Mouse (Mus musculus): ENCODE data around the gene Acvr1.

The Acvr1 gene

DNA sequence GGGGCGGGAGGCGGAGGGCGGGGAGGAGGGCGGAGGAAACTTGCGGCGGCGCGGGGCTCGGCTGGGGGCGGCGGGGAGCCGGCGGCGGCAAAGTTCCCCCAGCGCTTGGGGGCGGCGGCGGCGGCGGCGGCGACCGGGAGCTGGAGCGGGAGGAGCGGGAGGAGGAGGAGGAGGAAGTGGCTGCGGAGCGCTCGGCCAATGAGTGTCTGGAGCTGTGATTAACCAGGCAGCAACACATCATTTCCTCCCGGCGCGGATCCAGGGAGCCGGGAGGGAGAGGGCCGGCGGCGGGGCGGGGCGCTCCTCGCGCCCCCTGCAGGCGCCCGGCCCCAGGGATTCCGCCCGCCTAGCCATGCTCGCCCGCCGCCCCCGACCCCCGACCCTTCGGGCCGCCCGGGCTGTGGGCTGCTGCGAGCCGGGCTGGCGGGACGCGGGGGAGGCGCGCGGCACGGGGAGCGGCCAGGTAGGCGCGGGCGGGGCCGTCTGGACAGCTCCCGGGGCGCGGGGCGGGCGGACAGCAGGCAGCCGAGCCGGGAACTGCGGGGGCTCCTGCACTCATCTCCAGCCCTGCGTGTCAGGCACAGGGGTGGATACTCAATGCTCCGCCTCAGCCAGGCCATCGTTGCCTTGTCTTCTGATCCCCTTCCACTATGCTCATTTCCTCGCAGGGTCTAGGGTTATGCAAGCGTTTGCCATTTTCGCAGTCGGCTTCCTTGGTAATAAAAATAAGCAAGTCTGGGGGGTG lies at the start of gene Acvr1, which contains the start of gene Upp2:
Gene Acvr1, minus strand, starts transcription at position 92 of the 745 bp plus-strand sequence.
Gene Upp2, plus strand, starts transcription at position 233 of the 745 bp plus-strand sequence.
- DNase-seq (ENCODE audit: low read depth, low spot score), result peak; percentile 98

GRCm38 (mm10) chr2:58615766-58616165 lies 48.8 kb upstream of the Acvr1 start:
- peak; percentile 70 for DNase-seq (ENCODE audit: low read depth, low spot score)

GRCm38 (mm10) chr2:58614851-58615250 lies 47.9 kb upstream of the Acvr1 start:
- no peak for DNase-seq (ENCODE audit: low read depth, low spot score)

GRCm38 (mm10) chr2:58613720-58614119 lies 46.8 kb upstream of the Acvr1 start:
- DNase-seq (ENCODE audit: low read depth, low spot score), result peak; percentile 85

GRCm38 (mm10) chr2:58604791-58605190 lies 37.8 kb upstream of the Acvr1 start:
- DNase-seq (ENCODE audit: low read depth, low spot score), result no peak

DNA sequence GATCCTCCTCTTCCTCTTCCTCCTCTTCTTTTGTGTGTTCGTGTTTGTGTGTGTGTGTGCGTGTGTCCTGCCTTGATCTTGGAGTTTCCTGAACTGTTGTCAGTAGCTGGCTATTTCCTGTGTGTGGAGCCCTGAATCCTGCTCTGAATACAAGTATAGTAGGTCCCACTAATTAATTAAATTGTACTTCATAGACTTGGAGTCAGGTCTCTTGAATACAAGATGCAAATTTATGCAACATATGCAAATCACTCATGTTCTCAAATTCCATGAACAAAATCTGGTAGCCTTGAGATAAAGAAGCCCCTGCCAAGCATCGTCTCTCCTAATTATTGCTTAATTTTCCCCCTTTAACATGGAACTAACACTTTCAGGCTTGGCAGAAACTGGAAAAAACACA lies 36.4 kb upstream of the Acvr1 start:
- no peak for DNase-seq (ENCODE audit: low read depth, low spot score)

DNA sequence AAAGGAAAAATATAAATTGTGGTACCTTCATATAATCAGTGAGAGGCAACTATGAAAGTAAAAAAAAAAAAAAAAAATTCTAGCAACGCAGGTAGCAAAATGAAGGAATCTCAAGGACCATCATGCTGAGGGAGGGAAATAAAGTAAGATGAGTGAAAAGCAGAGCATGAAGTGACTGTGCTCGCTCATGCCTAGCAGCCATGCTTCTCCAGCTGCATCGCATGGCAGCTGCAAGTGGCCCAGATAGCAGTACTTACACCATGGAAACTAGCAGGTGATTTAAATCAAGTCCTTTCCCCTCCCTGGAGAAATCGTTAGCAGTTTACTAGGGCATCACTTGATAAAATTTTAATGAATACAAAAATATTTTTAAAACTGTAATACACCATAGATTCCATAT lies 34.4 kb upstream of the Acvr1 start:
- no peak for DNase-seq (ENCODE audit: low read depth, low spot score)

- DNase-seq (ENCODE audit: low read depth, low spot score), result no peak
Observed at GRCm38 (mm10) chr2:58599639-58600038, 32.7 kb upstream of the Acvr1 start.

DNA sequence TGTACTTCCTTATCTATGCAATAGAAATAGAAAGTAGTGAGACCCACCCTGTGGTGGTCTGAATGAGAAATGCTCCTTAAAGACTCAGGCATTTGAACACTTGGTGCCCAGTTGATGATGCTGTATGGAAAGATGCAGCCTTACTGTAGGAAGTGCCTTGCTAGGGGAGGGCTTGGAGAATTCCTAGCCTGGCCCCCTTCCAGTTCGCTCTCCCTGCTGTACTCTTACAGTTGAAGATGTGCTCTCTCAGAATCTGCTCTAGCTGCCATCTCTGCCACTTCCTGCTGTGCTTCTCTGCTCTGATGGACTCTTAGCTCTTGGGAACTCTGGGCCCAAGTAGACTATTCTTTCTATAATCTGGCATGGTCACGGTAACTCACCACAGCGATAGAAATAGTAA lies 30.6 kb upstream of the Acvr1 start:
- DNase-seq (ENCODE audit: low read depth, low spot score), result no peak

GRCm38 (mm10) chr2:58596774-58597342 lies 29.9 kb upstream of the Acvr1 start:
- DNase-seq (ENCODE audit: low read depth, low spot score), result peak; percentile 95

- no peak for DNase-seq (ENCODE audit: low read depth, low spot score)
Observed at GRCm38 (mm10) chr2:58595350-58595749, 28.4 kb upstream of the Acvr1 start.

GRCm38 (mm10) chr2:58590055-58590454 lies 23.1 kb upstream of the Acvr1 start:
- no peak for DNase-seq (ENCODE audit: low read depth, low spot score)

DNA sequence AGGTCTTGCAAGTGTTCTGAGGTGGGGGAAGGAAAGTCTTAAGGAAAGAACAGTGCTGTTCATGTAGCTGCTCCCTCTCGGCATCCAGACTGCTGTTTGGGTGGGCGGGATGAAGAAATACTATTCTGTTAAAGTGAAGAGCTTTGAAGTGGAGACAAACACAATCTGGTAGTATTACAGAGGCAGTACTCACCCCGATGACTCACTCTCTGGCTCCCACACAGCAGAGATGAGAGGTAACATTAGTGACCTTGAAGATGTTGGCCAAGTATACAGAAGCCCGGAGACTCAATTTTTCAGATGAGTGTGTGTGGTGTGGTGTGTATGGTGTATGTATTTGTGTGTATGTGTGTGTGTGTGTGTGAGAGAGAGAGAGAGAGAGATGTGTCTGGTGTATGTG lies 22.7 kb upstream of the Acvr1 start:
- DNase-seq (ENCODE audit: low read depth, low spot score), result peak; percentile 88

DNA sequence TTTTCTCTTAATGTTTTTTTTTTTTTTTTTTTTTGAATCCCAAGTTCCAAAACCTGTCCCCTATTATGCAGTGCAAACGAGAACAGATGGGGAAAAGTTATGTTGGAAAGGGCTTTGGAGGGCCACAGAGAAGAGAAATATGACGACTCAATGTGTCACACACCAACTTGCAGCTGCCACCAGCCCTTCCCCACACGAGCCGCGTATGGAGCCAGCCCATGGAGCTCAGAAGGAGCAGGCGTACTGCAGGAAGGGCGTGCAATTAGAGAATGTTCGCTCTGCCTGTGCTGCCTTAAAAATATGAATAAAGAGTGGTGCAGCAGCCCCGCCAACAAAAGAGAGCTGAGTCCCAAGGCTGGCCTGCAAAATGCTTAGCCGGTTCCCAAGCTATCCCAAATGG lies 19.4 kb upstream of the Acvr1 start:
- peak; percentile 91 for DNase-seq (ENCODE audit: low read depth, low spot score)

- no peak for DNase-seq (ENCODE audit: low read depth, low spot score)
Observed at GRCm38 (mm10) chr2:58574167-58574566, 7.2 kb upstream of the Acvr1 start.

DNA sequence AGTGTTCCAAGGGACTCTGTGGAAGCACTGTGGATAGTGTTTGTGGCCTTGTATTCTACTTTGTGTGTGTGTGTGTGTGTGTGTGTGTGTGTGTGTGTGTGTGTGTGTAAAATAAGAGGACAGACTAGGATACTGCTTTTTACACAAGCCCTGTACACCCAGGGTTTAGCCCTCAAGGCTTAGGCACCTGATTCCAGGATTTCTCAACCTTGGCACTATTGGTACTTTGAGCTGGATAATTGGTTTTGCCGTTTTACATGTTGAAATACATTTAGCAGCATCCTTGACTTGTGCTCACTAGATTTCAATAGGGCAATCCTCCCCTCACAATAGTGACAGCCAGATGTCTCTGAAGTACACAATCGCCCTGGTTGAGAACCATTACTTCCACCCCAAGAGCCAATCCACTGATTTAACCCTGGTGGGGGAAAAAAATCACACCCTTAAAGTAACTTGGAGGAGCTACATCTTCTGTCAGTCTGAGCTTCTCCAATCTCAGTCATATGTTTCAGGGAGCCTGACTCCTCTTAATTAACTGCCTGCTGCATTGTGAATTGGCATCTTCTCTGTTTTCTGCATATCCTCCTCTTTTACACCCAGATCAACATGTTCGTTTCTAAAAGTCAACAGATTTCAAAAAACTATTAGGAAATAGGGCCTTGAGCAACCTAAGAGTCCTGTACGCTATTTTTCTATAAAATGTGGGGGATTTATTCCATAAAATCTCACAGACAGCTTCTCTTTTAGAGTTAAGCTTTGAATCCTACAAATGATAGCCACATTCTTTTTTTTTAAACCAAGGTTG lies 2.1 kb upstream of the Acvr1 start:
- peak; percentile 28 for DNase-seq (ENCODE audit: low read depth, low spot score)

GRCm38 (mm10) chr2:58567866-58568719 lies 1.1 kb upstream of the Acvr1 start:
- DNase-seq (ENCODE audit: low read depth, low spot score), result peak; percentile 48

DNA sequence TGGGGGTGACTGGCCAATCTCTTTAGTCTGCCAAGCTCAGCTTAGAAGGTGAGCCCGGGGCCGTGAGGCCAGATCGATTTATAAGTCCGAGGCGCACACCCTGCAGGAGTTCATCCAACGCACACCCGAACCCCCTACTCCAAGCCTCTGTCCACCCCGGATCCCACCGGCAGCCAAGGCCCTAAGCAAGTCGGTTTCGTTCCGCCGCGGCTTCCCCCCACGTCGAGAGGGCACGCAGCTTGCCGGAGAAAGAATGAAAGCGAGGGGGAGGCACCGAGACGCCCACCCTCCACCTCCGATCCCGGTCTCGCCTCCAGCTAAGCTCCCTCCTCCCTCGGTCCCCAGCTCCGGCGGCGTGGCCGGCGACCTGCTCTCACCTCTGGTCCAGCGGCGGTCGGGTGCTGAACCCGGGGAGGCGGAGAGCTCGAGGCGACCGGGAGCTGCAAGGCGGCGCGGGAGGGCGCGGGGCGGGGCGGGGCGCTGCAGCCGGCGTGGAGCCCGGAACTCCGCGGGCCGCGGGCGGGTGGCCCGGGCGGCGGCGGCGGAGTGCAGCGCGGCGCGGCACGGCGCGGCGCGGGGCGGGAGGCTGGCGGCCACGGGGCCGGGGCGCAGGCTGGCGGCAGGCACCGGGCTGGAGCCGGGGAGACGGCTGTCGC lies 419 bp downstream of the Acvr1 start:
- peak; percentile 56 for DNase-seq (ENCODE audit: low read depth, low spot score)

DNA sequence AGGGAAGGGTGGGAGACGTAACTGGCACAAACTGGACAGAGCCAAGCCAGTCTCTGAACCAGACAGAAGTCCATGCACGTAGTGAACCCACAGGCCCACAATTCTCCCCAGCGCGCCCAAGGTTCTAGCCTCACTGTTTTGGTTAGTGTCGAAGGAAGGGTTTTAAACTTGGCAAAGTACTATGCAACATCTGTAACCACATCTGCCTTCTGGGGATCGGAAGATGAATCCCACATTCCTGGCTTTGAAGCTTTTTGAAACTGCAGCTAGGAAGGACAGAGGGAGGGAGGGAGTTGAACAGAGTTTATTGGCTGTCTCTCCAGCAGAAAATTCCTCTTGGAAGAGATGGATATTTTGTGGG lies 928 bp downstream of the Acvr1 start:
- DNase-seq (ENCODE audit: low read depth, low spot score), result peak; percentile 70

DNA sequence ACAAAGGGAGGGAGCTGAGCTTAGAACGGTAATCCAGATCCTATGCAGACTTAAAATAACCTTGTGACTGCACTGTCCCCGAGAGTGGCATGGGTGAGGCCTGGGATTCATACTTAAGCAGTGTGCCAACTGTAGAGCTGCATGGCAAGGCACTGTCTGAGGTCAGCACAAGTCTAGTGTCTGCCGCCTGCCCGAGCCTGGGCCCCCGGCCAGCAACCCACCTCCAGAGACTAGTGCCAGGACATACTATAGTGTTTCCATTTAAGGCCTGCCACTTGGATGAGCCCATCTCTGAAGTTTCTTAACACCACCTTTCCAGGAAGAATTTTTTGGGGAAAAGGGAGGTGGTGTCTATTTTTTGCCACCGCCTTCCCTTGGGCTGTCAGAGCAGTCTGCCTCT lies 1.7 kb downstream of the Acvr1 start:
- peak; percentile 83 for DNase-seq (ENCODE audit: low read depth, low spot score)

DNA sequence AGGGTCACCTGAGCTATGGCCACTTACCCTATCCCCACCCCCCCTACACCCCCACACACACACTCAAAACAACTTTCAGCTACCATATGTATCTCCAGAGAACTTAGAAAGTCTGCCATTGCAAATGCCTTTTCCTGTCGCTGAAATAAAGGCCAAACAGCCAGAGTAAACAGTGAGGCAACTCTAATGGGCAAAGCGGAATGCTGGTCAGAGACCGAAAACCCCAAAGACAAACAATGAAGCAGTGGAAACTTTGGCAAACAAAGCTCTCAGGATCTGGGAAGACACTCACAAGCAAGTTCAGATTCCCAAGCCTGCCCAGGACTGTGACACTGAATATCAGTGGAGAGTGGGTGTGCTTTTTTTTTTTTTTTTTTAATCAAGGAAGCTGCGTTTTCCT lies 4.8 kb downstream of the Acvr1 start:
- DNase-seq (ENCODE audit: low read depth, low spot score), result no peak

Measured in brain, adult 2 months (tissue).